Mouse (Mus musculus) hindbrain, postnatal 0 days (tissue): ENCODE measurements at regions not wholly inside any gene's neighbourhood (a gene's known extent, or its start where the extent isn't known, plus 50 kb on each side); places are given as distances from the start of the nearest gene placed in this dataset.

Experiments used
- ATAC-seq: fragments of 200-750 bp; cut with Nextera tagmentation; 2 replicates; pipeline ENCODE4 v1.8.0; 2017; ENCODE audit warnings: mild to moderate bottlenecking, moderate TSS enrichment, moderate library complexity
- DNase-seq: peaks from one replicate; pipeline ENCODE4 v3.0.0-alpha.2; 2015; ENCODE audit warnings: low spot score
- H3K27ac ChIP-seq: fragments of 300-500 bp; sonication (generic); 2 replicates; pipeline ENCODE4 v1.5.1; 2014; ENCODE audit warnings: mild to moderate bottlenecking
- H3K27me3 ChIP-seq: fragments of 300-500 bp; sonication (generic); 2 replicates; pipeline ENCODE4 v1.6.1; 2014; ENCODE audit warnings: low read length, mixed read lengths; ENCODE audit not compliant: insufficient read depth
- H3K36me3 ChIP-seq: fragments of 300-500 bp; sonication (generic); 2 replicates; pipeline ENCODE4 v1.6.1; 2014; ENCODE audit warnings: low read length, mixed read lengths; ENCODE audit not compliant: insufficient read depth
- H3K4me1 ChIP-seq: fragments of 300-500 bp; sonication (generic); 2 replicates; pipeline ENCODE4 v1.6.1; 2014; ENCODE audit warnings: antibody characterized with exemption, low read length, mixed read lengths; ENCODE audit not compliant: insufficient read depth
- H3K4me2 ChIP-seq: fragments of 300-500 bp; sonication (generic); 2 replicates; pipeline ENCODE4 v1.6.1; 2014; ENCODE audit warnings: low read depth, mild to moderate bottlenecking, low read length, moderate library complexity, mixed read lengths
- H3K4me3 ChIP-seq: fragments of 300-500 bp; sonication (generic); 2 replicates; pipeline ENCODE4 v1.5.1; 2014; ENCODE audit warnings: low read length
- H3K9ac ChIP-seq: fragments of 300-500 bp; sonication (generic); replicated peaks from 2 replicates; pipeline ENCODE4 v1.6.1; 2014; ENCODE audit warnings: mild to moderate bottlenecking, low read length, moderate library complexity, mixed read lengths
- H3K9me3 ChIP-seq: fragments of 300-500 bp; sonication (generic); 2 replicates; pipeline ENCODE4 v1.6.1; 2016; ENCODE audit warnings: low read length, mixed read lengths
- CTCF ChIP-seq: IDR thresholded peaks from 2 replicates; pipeline ENCODE4 v1.5.1; 2016; ENCODE audit warnings: antibody characterized with exemption, control low read depth, low read depth
- WGBS: fragments of 180-500 bp; shearing (Covaris S2); extraction: QIAGEN DNeasy Blood & Tissue Kit; methylation state at CpG from one replicate; pipeline ENCODE4 v1.1.7; 2014; 5-methylcytosine and 5-hydroxymethylcytosine counted together

- 0 out of 2 replicates have a peak, but pooled peaks cover 5% of the 10 kb centered on the region for H3K4me1 ChIP-seq
- H3K9me3 ChIP-seq: no peaks in the 10 kb centered on the region
- H3K27ac ChIP-seq: no peak overlapping the region
- no peak overlapping the region for H3K4me3 ChIP-seq
- no peaks in the 10 kb centered on the region for H3K36me3 ChIP-seq
- no peak for TF ChIP-seq CTCF
- DNase-seq: no peak
- no peak for ATAC-seq
- H3K27me3 ChIP-seq: no peaks in the 10 kb centered on the region
- no peak overlapping the region for H3K9ac ChIP-seq
- no peak overlapping the region for H3K4me2 ChIP-seq
These were observed 51.0 kb upstream of the Ssbp3 start for GRCm38 (mm10) chr4:106859476-106859875.

GRCm38 (mm10) chr4:106858357-106859088, 52.0 kb upstream of the Ssbp3 start:
- no peaks in the 10 kb centered on the region for H3K36me3 ChIP-seq
- no peak overlapping the region for H3K4me3 ChIP-seq
- H3K27me3 ChIP-seq: no peaks in the 10 kb centered on the region
- H3K9me3 ChIP-seq: no peaks in the 10 kb centered on the region
- 57% methylated on average over 13 of the region's 13 CpGs for WGBS
- no peak overlapping the region for H3K9ac ChIP-seq
- no peak overlapping the region for H3K4me2 ChIP-seq
- ATAC-seq: no peak
- H3K27ac ChIP-seq: no peak overlapping the region
- DNase-seq: no peak
- no peak for TF ChIP-seq CTCF
- 0 out of 2 replicates have a peak, but pooled peaks cover 5% of the 10 kb centered on the region for H3K4me1 ChIP-seq

- no peak for TF ChIP-seq CTCF
- Histone ChIP-seq H3K27me3 (no peaks in the 10 kb centered on the region), H3K4me1 (0 out of 2 replicates have a peak, but pooled peaks cover 5% of the 10 kb centered on the region), H3K4me3 (no peak overlapping the region), H3K36me3 (no peaks in the 10 kb centered on the region), H3K4me2 (no peak overlapping the region), H3K9me3 (no peaks in the 10 kb centered on the region), H3K9ac (no peak overlapping the region), H3K27ac (no peak overlapping the region)
- 6% methylated on average over 19 of the region's 19 CpGs for WGBS
- no peak for ATAC-seq
- DNase-seq: peak; percentile 17
These were observed 51.0 kb upstream of the Acot11 start for GRCm38 (mm10) chr4:106855771-106856170.

- H3K36me3 ChIP-seq: no peaks in the 10 kb centered on the region
- 11% methylated on average over 15 of the region's 15 CpGs for WGBS
- H3K4me1 ChIP-seq: 0 out of 2 replicates have a peak, but pooled peaks cover 5% of the 10 kb centered on the region
- H3K9ac ChIP-seq: no peak overlapping the region; the same call in 1 of the 2 replicates
- H3K27me3 ChIP-seq: no peaks in the 10 kb centered on the region
- H3K9me3 ChIP-seq: no peaks in the 10 kb centered on the region
- TF ChIP-seq CTCF: no peak
- no peak overlapping the region for H3K4me3 ChIP-seq
- H3K27ac ChIP-seq: peak overlapping the region; percentile 65; the same call in 1 of the 2 replicates
- ATAC-seq (peak; percentile 87), DNase-seq (peak; percentile 49)
- H3K4me2 ChIP-seq: peak overlapping the region; percentile 37
These were observed 49.8 kb upstream of the Acot11 start for GRCm38 (mm10) chr4:106854361-106855309.
